Mouse (Mus musculus) bone marrow, adult 2 months (tissue): ENCODE results near the gene Irak3.

Source experiments
- CTCF ChIP-seq: fragments of 200-500 bp; IDR thresholded peaks from 2 replicates; pipeline ENCODE4 v1.5.1; 2011; ENCODE audit warnings: low read length, control low read depth; ENCODE audit not compliant: control insufficient read depth, insufficient read depth
- POLR2A ChIP-seq: fragments of 200-500 bp; IDR thresholded peaks from 2 replicates; pipeline ENCODE4 v1.6.1; 2011; ENCODE audit warnings: low read depth, mild to moderate bottlenecking, control low read depth, low read length, borderline replicate concordance; ENCODE audit not compliant: control insufficient read depth

DNA sequence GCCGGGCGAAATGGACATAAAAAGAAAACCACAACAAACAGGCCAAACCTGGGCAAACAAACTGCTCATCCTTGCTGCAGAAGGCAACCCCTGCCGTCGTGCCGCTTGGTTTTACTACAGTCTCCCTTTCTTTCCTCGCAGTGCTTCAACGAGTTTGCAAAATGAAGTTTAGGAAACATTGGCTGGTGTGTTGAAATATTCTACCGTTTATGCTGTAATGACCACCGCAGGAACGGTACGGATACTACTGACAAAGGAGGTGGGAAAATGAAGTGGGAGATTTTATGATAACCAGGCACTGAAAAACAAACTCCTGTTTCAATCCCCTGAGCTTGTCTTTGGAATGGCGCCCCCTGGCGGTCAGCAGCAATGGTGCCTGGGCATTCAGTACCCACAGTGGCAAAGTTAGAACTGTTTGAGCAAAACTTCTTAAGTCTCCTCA lies at the start of gene Irak3:
- TF ChIP-seq POLR2A (no peak), CTCF (peak; percentile 94)
